Mouse (Mus musculus) gastrocnemius, postnatal 25 days (tissue): Measurements from ENCODE around the gene Smim9. TPM values are rescaled to one million over a fixed set of nuclear protein-coding genes. Genes with fewer than 3 reads are reported as not detected.
"Not testable (repeated sequence)": the region's sequence is repeated elsewhere in the genome, so short reads cannot be mapped to it uniquely, and the experiment has no call there.

Experiments
- DNase-seq: peaks from one replicate; pipeline ENCODE4 v3.0.0; 2022
- long read RNA-seq, 2 experiments: library from polyadenylated mRNA; stranded (forward); transcript quantifications; one replicate each; pipeline ENCODE4 v2.0.0; 2021
- total RNA-seq, 2 experiments: library from RNA; stranded (reverse); gene quantifications; 1 replicate in 1 of 2; 2 replicates in 1 of 2; pipeline ENCODE4 v1.2.3; 2021

Gene Smim9
- not detected for total RNA-seq
- long read RNA-seq, experiment 1: 0 reads
- long read RNA-seq, experiment 2: 0 reads

DNA sequence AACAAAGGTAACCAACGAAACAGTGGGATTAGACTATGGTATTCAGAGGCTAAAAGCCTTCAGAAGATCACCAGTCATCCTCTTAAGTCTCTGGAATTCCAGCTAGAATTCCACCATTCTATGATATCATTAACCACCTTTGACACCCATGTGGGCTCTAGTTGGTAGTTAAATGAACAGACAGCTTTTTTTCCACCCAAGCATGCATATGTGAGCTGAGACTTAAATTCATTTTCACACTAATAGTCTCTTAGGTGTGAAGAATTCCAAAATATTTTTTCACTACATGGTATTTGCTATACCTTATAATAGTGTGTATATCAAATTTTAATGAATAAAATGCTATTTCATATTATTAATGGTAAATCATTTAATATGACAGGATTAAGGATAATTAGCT lies at the start of gene Smim9:
Gene Smim9 (minus strand): TSS at position 101 of the 400 bp plus-strand sequence.
- DNase-seq: no peak

DNA sequence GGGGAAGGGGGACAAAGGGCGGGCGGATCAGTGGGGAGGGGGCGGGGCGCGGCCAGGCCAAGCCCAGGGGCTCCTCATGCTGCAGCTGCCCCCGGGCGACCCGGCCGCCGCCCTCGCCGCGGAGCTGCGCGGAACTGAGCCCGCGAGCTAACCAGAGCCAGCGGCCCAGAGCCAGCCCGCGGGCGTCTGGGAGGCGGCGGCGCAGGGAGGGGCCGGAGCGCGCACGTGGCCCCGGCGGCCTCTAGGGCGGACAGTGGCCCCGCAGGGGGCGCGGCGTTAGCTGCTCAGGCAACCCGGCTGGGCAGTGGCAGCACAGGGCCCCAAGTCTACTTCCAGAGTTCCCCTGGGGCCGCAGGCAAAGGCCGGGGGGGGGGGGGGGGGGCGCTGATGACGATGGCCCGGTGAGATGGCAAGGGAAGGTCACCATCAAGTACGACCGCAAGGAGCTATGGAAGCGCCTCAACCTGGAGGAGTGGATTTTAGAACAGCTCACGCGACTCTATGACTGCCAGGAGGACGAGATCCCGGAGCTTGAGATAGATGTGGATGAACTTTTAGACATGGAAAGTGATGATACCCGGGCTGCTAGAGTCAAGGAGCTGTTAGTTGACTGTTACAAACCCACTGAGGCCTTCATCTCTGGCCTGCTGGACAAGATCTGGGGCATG lies 7.9 kb downstream of the Smim9 start:
- peak; percentile 58 for DNase-seq

DNA sequence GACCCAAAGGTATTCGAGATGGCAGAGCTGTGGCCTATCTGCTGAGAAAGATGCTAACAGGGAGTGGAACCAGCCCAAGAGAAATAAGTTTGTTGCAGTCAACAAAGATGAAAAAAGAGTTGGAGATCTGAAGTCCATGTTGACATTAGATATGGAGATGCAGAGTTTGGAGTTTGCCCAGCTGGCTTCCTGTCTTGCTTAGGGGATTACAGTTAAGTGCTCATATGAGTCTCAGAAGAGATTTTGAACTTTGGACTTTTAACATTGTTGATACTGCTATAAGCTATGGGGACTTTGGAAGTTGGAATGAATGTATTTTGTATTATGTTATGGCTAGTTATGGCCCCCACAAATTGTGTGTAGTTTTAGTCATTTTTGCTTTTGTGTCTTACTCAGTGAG lies 11.3 kb downstream of the Smim9 start:
- no peak for DNase-seq

DNA sequence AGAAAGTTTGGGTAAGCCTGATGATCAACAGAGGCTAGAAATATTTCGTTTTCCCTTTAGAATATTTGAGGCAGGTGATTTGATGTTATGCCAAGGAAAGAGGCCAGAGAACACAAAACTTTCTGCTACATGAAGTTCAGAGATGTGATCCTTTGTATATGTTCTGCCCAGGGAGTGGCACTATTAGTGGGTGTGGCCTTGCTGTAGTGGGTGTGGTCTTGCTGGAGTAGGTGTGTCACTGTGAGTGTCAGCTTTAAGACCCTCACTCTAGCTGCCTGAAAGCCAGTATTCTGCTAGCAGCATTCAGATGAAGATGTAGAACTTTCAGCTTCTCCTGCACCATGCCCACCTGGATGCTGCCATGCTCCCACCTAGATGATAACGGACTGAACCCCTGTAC lies 13.3 kb downstream of the Smim9 start:
- no peak for DNase-seq

DNA sequence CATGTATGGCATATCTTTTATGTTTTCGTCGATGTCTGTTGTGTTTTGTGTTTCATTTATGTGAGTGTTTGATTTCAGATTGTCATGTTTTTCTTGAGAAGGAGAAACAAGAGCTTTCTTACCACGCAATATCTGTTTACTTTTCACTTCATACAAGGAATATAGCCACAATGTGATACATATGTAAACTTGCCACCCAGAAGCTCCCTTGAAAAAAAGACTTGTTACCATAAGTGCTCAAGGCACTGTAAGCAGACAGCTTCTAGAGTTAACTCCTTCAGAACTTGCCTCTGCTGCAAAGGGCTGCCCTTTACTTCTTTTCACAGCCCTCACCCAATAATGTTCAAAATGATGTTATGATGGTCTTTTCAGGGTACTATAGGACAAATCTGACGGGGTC lies 15.2 kb downstream of the Smim9 start:
- DNase-seq: no peak

DNA sequence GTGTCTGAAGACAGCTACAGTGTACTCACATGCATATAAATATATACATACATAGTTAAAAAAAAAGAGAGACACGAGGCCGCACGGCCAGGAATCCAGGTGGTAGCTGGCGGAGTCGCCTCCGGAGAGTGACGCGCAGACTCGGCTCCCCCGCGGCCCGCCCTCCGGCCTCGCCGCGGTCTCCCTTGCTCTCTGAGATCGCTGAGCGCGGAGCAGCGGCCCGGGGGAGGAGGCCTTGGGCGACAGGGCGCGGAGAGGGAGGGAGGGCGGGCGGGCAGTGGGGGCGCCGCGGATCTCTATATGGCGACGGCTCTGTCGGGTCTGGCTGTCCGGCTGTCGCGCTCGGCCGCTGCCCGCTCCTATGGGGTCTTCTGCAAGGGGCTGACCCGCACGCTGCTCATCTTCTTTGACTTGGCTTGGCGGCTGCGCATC lies 20.4 kb downstream of the Smim9 start:
- not testable (repeated sequence) for DNase-seq

DNA sequence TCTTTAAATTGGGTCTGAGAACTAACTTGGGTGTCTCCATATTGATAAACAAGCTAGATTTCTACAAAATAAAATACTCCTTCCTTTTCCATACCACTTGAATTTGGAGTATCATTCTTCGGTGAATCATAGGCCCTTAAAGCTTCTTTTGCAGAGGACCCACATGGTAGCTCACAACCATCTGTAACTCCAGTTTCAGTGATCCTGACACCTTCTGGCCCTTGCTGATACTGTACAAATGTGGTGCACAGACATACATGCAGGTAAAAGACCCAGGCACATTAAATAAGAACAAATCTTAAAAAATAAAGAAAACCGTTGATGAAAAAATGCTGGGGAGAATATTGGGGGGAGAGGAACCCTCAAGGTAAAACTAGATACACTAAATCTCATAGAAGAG lies 25.4 kb downstream of the Smim9 start:
- DNase-seq: no peak

DNA sequence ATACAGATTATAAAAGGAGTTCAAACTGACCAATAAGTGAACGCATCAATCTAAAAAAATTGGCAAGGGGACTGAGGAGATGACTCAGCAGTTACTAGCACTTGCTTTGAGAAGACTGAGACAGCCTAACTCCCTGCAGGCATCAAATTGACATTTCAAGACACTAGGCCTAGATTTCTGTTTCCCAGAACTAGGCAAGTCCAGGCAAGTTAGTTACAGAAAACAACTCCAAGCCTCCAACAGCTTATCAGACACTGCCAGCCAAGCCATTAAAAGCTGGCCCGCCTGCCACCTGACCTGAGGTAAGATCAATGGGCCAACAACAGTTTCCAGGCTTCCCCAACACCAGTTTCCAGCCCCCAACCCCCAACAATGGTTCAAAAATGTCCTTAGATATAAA lies 25.8 kb downstream of the Smim9 start:
- DNase-seq: no peak

DNA sequence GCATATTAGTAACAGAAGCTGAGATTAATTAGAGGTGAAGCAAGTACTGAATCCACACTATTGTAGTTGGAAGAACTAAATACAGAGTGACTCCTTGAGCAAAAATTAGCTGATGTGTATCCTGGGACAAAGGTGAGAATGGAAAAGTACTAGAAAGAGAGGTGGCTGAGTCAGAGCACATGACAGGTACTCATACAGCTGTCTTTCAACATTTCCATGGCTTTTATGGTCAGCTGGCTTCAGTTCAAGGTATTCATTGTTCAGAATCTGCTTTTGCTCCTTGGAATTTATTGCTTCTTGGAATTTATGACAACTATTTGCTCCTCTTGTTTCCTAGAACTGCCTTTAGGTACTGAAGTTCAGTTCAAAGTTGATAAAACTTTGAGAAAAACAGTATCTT lies 26.6 kb downstream of the Smim9 start:
- DNase-seq: no peak

DNA sequence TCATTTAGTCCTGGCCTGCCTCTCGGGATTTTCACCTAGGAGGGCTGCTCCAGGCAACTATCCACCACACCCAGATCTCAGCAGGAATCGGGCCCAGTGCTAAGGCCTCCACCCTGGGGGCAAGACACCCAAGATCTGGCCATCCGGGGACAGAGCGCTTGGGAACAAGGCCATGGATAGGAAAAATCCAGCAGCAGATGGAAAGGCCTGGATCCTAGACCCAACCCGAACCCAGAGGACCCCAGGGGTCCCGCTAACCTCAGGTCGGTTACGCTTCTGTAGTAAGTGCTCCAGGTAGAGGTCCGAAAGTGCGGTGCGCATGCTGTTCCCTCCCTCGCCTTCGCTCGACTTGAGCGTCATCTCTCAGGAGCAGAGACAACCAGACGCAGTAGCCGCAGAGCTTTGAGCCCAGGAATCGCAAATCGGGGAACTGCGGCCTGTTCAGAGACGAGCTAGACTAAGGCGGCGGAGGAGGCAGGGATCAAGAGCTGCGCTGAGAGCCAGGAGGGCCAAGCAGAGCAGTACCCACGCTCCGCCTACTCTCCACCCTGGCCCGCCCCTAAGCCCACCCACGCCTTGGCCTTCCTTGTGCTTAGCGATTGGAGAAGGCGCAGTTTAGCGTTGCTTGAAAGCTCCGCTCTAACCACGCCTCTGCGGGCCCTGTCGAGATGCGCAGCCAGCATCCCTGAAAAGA lies 33.0 kb downstream of the Smim9 start, which contains the start of gene Mpp1:
Gene Mpp1 (minus strand): TSS at position 550 of the 694 bp plus-strand sequence.
- DNase-seq: peak; percentile 86

DNA sequence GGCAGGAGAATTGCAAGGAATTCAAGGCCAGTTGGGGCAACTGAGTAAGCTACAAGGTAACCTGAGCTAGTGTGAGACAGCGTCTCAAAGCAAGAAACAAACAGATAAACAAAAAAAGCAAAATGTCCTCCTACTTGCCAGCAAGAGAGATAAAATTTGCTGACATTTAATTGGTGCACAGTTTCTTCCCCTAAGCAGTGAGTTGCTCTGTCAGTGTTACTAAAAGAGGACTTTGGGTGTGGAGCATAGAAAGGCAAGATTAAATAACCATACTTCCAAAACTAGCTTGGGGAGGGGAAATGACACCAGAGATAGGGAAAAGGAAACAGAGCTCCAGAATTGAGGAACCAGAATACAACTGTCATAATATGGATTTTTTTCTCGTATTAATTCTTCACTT lies 34.1 kb downstream of the Smim9 start:
- no peak for DNase-seq

DNA sequence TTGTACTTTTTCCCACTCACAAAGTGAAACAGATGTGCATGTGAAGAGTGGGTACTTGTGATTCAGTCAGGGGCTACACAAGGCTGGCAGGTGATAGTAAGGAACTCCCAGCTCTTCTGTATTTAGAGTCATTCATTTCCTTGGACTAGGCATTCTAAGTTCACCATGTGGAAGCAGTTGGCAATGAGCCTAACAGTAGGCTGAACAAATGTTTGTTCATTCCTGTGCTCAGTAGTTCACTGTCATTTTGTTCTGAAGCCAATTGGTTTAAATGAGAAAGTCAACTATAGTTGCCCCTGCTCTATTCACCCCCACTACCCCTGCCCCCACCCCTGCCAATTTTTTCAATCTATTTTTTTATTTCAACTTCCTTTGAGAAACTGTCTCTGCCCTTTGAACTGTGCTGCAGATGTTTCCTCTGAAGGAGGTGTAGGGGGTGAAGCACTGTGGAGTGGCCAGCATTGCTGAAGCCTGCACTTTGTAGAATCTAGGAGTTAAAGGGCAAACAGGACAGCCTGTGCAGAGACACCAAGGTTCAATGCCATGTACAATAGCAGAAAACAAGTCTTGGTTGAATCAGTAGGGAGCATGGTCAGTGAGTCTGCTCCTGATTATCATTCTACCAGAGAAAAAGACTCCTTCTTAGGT lies 35.1 kb downstream of the Smim9 start:
- no peak for DNase-seq

DNA sequence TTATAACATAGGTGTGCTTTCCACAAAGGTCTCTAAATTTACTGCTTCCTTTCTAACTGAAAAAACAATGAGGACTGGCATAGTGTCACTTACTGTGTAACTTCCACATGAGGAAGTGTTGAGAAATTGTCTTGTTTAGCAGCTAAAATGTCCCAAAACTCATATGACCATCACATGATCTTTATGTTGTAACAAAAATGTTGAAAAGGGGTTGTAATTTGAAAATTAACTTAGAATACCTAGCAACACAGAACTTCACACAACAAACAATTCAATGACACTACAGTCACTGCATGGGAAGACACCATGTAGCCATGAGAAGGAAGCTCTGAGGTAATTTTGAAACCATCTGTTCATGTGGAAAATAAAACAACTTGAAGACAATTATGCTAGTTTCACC lies 36.7 kb downstream of the Smim9 start:
- no peak for DNase-seq

DNA sequence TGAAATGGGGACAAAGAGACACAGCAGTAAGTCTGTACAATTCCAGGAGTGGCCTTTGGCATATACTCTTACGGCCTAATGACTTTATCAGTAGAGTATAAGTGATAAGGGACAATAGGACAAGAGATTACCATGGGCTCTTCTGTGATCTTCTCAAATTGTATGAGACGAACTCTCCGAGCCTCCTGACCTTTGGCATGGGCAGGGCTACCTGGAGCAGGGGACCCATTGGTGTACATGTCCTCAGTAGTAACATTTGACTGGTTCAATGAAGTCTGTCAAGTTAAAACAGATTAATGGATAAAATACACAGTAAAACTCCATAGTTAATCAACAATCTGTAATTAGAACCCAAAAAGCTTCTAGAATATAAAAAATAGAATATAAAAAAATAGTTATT lies 38.0 kb downstream of the Smim9 start:
- no peak for DNase-seq

DNA sequence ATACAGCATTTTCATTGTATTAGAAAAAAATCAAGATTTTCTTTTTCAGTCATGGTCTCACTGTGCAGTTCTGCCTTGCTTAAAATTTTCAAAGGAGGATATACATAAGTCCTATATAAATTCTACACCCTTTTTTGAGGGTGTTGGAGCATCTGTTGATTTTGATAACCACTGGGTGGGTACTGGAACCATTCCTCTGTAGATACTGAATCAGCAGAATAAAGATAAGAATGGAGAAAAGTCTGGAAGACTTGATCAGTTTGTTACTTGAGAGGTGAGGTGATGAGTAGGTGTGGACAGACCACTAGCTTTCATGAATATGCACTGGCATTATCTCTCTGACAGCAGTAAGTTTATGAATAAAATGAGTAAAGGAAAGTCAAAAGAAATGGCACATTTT lies 48.0 kb downstream of the Smim9 start:
- DNase-seq: no peak

DNA sequence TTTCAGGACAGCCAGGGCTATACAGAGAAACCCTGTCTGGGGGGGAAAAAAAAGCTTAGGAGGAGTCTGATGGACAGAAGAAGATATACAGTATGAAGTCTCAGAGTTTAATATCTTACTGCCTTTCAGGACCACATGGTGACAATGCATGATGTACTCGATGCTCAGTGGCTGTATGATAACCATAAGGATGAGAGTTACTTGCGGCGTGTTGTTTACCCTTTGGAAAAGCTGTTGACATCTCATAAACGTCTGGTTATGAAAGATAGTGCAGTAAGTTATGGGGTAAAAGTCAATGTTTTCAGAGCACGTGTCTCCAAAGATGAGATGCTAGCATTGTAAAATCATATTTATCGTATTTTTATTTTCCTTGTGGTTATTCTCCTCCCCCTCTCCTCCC lies 61.3 kb downstream of the Smim9 start:
- no peak for DNase-seq

DNA sequence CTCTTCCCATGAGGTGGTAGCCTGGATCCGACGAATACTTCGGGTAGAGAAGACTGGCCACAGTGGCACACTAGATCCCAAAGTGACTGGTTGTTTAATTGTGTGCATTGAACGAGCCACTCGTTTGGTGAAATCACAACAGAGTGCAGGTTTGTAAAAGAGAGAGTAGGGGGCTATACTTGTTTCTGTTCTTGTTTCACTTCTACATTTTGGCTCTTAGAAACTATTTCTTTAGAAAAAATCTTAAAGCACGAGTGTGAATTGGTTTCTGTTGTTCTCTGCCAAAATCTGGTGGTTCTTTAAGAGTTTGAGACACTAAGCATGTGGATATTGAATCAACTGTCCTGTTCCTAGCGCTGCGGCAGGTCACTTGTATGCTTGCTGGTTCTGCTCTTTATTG lies 64.8 kb downstream of the Smim9 start:
- no peak for DNase-seq

DNA sequence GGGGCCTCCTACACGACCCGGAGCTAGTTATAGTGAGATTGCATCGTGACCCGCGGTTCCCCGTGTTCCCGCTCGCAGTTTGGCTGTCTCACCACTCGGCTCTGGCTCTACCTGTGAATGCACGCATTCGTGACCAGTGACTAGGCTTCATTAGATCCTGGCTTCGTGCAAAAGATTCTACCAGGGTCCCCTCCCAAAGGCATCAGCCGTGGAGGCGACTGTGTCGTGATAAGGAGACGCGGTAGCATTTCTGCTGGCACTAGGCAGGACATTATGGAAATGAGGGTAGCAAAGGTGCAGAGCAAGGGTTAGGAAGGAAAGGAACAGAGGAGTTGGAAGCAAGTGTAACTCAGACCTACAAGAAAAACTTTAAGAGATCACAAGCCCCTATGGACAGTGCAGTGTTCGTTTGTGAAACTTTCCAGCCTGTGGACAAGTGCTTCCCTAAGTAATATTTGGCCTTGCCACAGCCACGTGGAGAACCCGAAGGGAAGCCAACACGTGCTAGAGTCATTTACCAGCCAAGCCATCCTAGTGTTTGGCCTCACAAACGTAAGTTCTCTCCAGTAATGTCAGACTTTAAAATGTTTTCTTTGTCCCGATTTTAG lies 67.3 kb downstream of the Smim9 start:
- DNase-seq: no peak

Other genes starting within 250 kb of the Smim9 start
- gene Gab3, start 78.3 kb downstream of the Smim9 start, total RNA-seq: 1 to 10 TPM in 1 of 2 experiments, under 1 TPM in 1; 0.84 to 1.1 TPM
- gene Dkc1, start 67.9 kb downstream of the Smim9 start, total RNA-seq: 10 to 100 TPM; 24.4 to 26.2 TPM
- 10 to 100 TPM; 12.8 to 17.8 TPM for gene Mpp1, start 32.8 kb downstream of the Smim9 start, total RNA-seq
- gene Fundc2, start 218.6 kb upstream of the Smim9 start, total RNA-seq: 100 to 1,000 TPM; 189 to 200 TPM
- gene F8, start 218.8 kb upstream of the Smim9 start, total RNA-seq: 1 to 10 TPM in 1 of 2 experiments, under 1 TPM in 1; 0.75 to 1.1 TPM